Mouse (Mus musculus) myocyte (in vitro differentiated cells): ENCODE measurements at regions not wholly inside any gene's neighbourhood (a gene's known extent, or its start where the extent isn't known, plus 50 kb on each side); places are given as distances from the start of the nearest gene placed in this dataset.

Experiments
- CEBPB ChIP-seq: IDR thresholded peaks from 2 replicates; pipeline ENCODE4 v1.6.1; 2011; ENCODE audit warnings: mild to moderate bottlenecking, moderate library complexity; ENCODE audit not compliant: poor library complexity, insufficient read depth, severe bottlenecking
- MAX ChIP-seq: IDR thresholded peaks from one replicate; pipeline ENCODE4 v1.6.1; 2011; ENCODE audit warnings: low read depth, mild to moderate bottlenecking, control low read depth
- MYOD1 ChIP-seq, 3 experiments: IDR thresholded peaks; one replicate each; pipeline ENCODE4 v1.6.1; 2011; ENCODE audit warnings: control low read depth in 2 of 3, low read depth in 2 of 3, mild to moderate bottlenecking in 2 of 3, moderate library complexity in 1 of 3; ENCODE audit not compliant: insufficient read length in 2 of 3, control insufficient read depth in 1 of 3
- MYOG ChIP-seq, 3 experiments: IDR thresholded peaks; one replicate each; pipeline ENCODE4 v1.6.1; 2011; ENCODE audit warnings: control low read depth in 2 of 3, low read depth in 2 of 3, mild to moderate bottlenecking in 2 of 3; ENCODE audit not compliant: insufficient read length in 2 of 3, control insufficient read depth in 1 of 3, insufficient read depth in 1 of 3
- POLR2A ChIP-seq: IDR thresholded peaks from one replicate; pipeline ENCODE4 v1.6.1; 2011; ENCODE audit warnings: low read depth, mild to moderate bottlenecking, control low read depth, moderate library complexity; ENCODE audit not compliant: insufficient read length
- REST ChIP-seq: IDR thresholded peaks from one replicate; pipeline ENCODE4 v1.6.1; 2011; ENCODE audit warnings: mild to moderate bottlenecking, control low read depth, moderate library complexity; ENCODE audit not compliant: insufficient read depth, insufficient read length
- TCF12 ChIP-seq: IDR thresholded peaks from one replicate; pipeline ENCODE4 v1.6.1; 2011; ENCODE audit warnings: mild to moderate bottlenecking, control low read depth; ENCODE audit not compliant: poor library complexity, insufficient read depth, severe bottlenecking

GRCm38 (mm10) chr9:68268551-68268950 is 385.0 kb upstream of the Rora start:
- TF ChIP-seq CEBPB (no peak), POLR2A (no peak), MYOD1 (IDR thresholded peaks at IDR 0.05; ENCODE audit: control insufficient read depth in 1 of 3, insufficient read length in 2 of 3, low read depth in 2 of 3) (no peak), MAX (no peak), REST (no peak), MYOG (IDR thresholded peaks at IDR 0.05; ENCODE audit: control insufficient read depth in 1 of 3, insufficient read depth in 1 of 3, insufficient read length in 2 of 3, low read depth in 2 of 3) (no peak), TCF12 (no peak)
